Mouse (Mus musculus): Measurements from ENCODE around the gene Sorl1. TPM values are rescaled to one million over a fixed set of nuclear protein-coding genes. Genes with fewer than 3 reads are reported as not detected.

Sorl1 gene
- polyA plus RNA-seq, 1 experiment from 2014 or later, result 9.3 TPM

DNA sequence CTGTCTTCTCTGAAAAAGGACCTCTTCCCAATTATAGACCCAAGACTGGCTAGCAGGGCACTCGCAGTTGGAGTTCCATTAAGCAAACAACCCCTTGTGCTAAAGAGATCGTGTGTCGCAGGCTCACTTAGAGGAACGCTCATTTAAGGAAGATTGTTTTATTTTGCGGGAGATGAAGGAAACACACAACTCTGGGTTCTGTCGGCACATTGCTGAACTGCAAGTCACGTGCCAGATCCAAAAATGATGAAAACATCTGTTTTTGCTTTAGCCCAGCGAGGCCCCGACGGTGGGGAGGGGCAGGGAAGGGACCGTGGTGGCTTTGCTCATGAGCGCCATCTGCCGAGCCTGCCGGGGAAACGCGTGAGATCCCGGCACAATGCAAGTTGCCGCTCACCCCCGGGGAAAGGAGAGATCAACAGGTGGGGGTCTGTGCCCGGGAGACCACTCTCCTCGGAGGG, 173.1 kb downstream of the Sorl1 start:
- H3K9me3 ChIP-seq (ENCODE audit: control insufficient read depth, low read length), result no peaks in the 10 kb centered on the region
- peak; percentile 97 for DNase-seq (ENCODE audit: low spot score)
- ATAC-seq (ENCODE audit: low read depth), result peak; percentile 81
- H3K27ac ChIP-seq (replicated peaks; ENCODE audit: low read depth, low read length), result peak overlapping the region; percentile 97
- peak overlapping the region; percentile 46 for H3K4me3 ChIP-seq (ENCODE audit: low read depth, low read length)
- peak overlapping the region; percentile 77 for H3K9ac ChIP-seq (ENCODE audit: low read depth, low read length)
- H3K36me3 ChIP-seq (ENCODE audit: control insufficient read depth, insufficient read depth, low read length), result no peaks in the 10 kb centered on the region
- WGBS, result under 1% methylated on average over 21 of the region's 21 CpGs
- peak overlapping the region; percentile 82 for H3K4me2 ChIP-seq (ENCODE audit: low read depth, low read length)
- no peaks in the 10 kb centered on the region for H3K27me3 ChIP-seq (replicated peaks; ENCODE audit: control insufficient read depth, insufficient read depth, low read length)
- H3K4me1 ChIP-seq (ENCODE audit: control insufficient read depth, insufficient read depth, low read length), result peaks cover 32% of the 10 kb centered on the region

- Histone ChIP-seq H3K4me1 (ENCODE audit: control insufficient read depth, insufficient read depth, low read length) (peaks cover 32% of the 10 kb centered on the region), H3K27ac (replicated peaks; ENCODE audit: low read depth, low read length) (peak overlapping the region; percentile 97), H3K27me3 (replicated peaks; ENCODE audit: control insufficient read depth, insufficient read depth, low read length) (no peaks in the 10 kb centered on the region), H3K9me3 (ENCODE audit: control insufficient read depth, low read length) (no peaks in the 10 kb centered on the region), H3K9ac (ENCODE audit: low read depth, low read length) (peak overlapping the region; percentile 77), H3K4me2 (ENCODE audit: low read depth, low read length) (peak overlapping the region; percentile 82), H3K36me3 (ENCODE audit: control insufficient read depth, insufficient read depth, low read length) (no peaks in the 10 kb centered on the region), H3K4me3 (ENCODE audit: low read depth, low read length) (peak overlapping the region; percentile 46)
- ATAC-seq (ENCODE audit: low read depth), result peak; percentile 80
- peak; percentile 95 for DNase-seq (ENCODE audit: low spot score)
- WGBS, result 2% methylated on average over 34 of the region's 34 CpGs
Observed at GRCm38 (mm10) chr9:41950109-41950990, 173.7 kb downstream of the Sorl1 start.

DNA sequence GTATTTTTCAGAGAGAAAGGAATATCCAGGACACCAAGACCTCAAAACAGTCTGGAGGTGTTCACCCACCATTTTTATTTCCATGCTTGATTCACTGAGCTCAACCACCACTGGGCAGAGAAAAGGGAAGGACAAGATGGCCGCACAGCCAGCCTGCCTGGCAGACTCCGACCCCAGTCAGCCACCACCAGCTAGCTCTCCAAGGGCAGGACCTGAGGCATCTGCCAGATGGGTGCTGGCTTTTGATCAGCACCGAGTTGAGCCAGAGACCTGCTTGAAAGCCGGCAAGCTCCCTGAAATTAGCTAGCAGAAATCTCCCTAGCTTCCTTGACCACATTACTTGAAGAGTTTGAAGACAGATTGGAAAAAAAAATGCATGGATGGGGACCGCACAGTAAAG, 174.6 kb downstream of the Sorl1 start:
- Histone ChIP-seq H3K27ac (replicated peaks; ENCODE audit: low read depth, low read length) (peak overlapping the region; percentile 97), H3K9ac (ENCODE audit: low read depth, low read length) (0 out of 2 replicates have a peak overlapping the region, but pooled peaks have one; percentile 77), H3K9me3 (ENCODE audit: control insufficient read depth, low read length) (no peaks in the 10 kb centered on the region), H3K36me3 (ENCODE audit: control insufficient read depth, insufficient read depth, low read length) (no peaks in the 10 kb centered on the region), H3K4me2 (ENCODE audit: low read depth, low read length) (peak overlapping the region; percentile 82; the same call in 1 of the 2 replicates), H3K27me3 (replicated peaks; ENCODE audit: control insufficient read depth, insufficient read depth, low read length) (no peaks in the 10 kb centered on the region), H3K4me3 (ENCODE audit: low read depth, low read length) (no peak overlapping the region), H3K4me1 (ENCODE audit: control insufficient read depth, insufficient read depth, low read length) (peaks cover 32% of the 10 kb centered on the region)
- 46% methylated on average over 5 of the region's 5 CpGs for WGBS
- DNase-seq (ENCODE audit: low spot score) (no peak), ATAC-seq (ENCODE audit: low read depth) (no peak)

GRCm38 (mm10) chr9:41944964-41945363, 179.1 kb downstream of the Sorl1 start:
- Histone ChIP-seq H3K4me3 (ENCODE audit: low read depth, low read length) (no peak overlapping the region), H3K27me3 (replicated peaks; ENCODE audit: control insufficient read depth, insufficient read depth, low read length) (no peaks in the 10 kb centered on the region), H3K9ac (ENCODE audit: low read depth, low read length) (no peak overlapping the region), H3K27ac (replicated peaks; ENCODE audit: low read depth, low read length) (no peak overlapping the region), H3K36me3 (ENCODE audit: control insufficient read depth, insufficient read depth, low read length) (no peaks in the 10 kb centered on the region), H3K4me1 (ENCODE audit: control insufficient read depth, insufficient read depth, low read length) (peaks cover 24% of the 10 kb centered on the region), H3K4me2 (ENCODE audit: low read depth, low read length) (no peak overlapping the region), H3K9me3 (ENCODE audit: control insufficient read depth, low read length) (no peaks in the 10 kb centered on the region)
- DNase-seq (ENCODE audit: low spot score), result no peak
- ATAC-seq (ENCODE audit: low read depth), result no peak
- WGBS, result 88% methylated on average over 7 of the region's 7 CpGs

DNA sequence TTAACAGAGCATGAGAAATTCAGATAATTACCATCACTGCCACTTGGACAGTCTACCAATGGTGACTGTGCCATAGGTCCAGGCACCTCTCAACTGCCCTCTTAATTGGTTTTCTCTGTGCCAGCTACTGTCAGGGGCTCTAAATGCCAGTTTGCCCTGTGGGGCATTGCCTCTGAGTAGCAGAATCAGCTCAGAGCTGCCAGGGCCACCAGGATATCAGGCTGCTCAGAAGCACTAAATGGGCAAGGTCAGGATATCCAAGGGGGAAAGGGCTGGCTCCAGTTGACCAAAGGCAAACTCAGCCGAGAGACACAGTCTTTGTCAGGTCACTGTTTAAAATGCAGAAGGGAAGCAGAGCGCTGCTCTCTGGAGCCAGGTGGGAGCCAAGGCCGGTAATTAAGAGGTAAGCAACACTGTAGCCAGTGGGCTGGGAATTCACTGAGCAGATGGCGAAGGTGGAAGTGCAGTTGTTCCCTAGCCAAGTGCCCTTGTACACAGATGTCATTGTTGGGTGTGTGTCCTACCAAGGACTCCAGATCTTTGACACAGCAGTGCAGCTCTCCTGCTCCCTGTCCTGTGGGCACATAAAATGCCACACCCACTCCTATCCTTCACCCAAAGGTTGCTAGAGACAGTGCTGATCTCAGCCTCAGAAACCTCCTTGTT, 181.0 kb downstream of the Sorl1 start:
- no peaks in the 10 kb centered on the region for H3K27me3 ChIP-seq (replicated peaks; ENCODE audit: control insufficient read depth, insufficient read depth, low read length)
- ATAC-seq (ENCODE audit: low read depth) (peak; percentile 30; the same call in 1 of the 2 replicates), DNase-seq (ENCODE audit: low spot score) (no peak)
- H3K36me3 ChIP-seq (ENCODE audit: control insufficient read depth, insufficient read depth, low read length), result no peaks in the 10 kb centered on the region
- WGBS, result 75% methylated on average over 4 of the region's 4 CpGs
- no peak overlapping the region for H3K27ac ChIP-seq (replicated peaks; ENCODE audit: low read depth, low read length)
- no peak overlapping the region for H3K9ac ChIP-seq (ENCODE audit: low read depth, low read length)
- H3K4me2 ChIP-seq (ENCODE audit: low read depth, low read length), result no peak overlapping the region
- H3K4me1 ChIP-seq (ENCODE audit: control insufficient read depth, insufficient read depth, low read length), result peaks cover 30% of the 10 kb centered on the region
- no peak overlapping the region for H3K4me3 ChIP-seq (ENCODE audit: low read depth, low read length)
- H3K9me3 ChIP-seq (ENCODE audit: control insufficient read depth, low read length), result no peaks in the 10 kb centered on the region

GRCm38 (mm10) chr9:41940311-41940853, 183.7 kb downstream of the Sorl1 start:
- Histone ChIP-seq H3K4me2 (ENCODE audit: low read depth, low read length) (no peak overlapping the region), H3K27ac (replicated peaks; ENCODE audit: low read depth, low read length) (no peak overlapping the region; the same call in 1 of the 2 replicates), H3K9ac (ENCODE audit: low read depth, low read length) (no peak overlapping the region), H3K27me3 (replicated peaks; ENCODE audit: control insufficient read depth, insufficient read depth, low read length) (no peaks in the 10 kb centered on the region), H3K36me3 (ENCODE audit: control insufficient read depth, insufficient read depth, low read length) (no peaks in the 10 kb centered on the region), H3K9me3 (ENCODE audit: control insufficient read depth, low read length) (no peaks in the 10 kb centered on the region), H3K4me3 (ENCODE audit: low read depth, low read length) (no peak overlapping the region), H3K4me1 (ENCODE audit: control insufficient read depth, insufficient read depth, low read length) (peaks cover 48% of the 10 kb centered on the region)
- 68% methylated on average over 10 of the region's 10 CpGs for WGBS
- ATAC-seq (ENCODE audit: low read depth) (no peak), DNase-seq (ENCODE audit: low spot score) (peak; percentile 65)

- Histone ChIP-seq H3K4me3 (ENCODE audit: low read depth, low read length) (no peak overlapping the region), H3K4me2 (ENCODE audit: low read depth, low read length) (peak overlapping the region; percentile 21; the same call in 1 of the 2 replicates)
Observed at GRCm38 (mm10) chr9:41938449-41938848, 185.6 kb downstream of the Sorl1 start.

GRCm38 (mm10) chr9:41937967-41938348, 186.1 kb downstream of the Sorl1 start:
- peak; percentile 96 for DNase-seq (ENCODE audit: low spot score)
- peak overlapping the region; percentile 93 for H3K27ac ChIP-seq (replicated peaks; ENCODE audit: low read depth, low read length)
- WGBS, result 9% methylated on average over 3 of the region's 3 CpGs
- H3K4me3 ChIP-seq (ENCODE audit: low read depth, low read length), result no peak overlapping the region
- ATAC-seq (ENCODE audit: low read depth), result peak; percentile 65
- H3K9me3 ChIP-seq (ENCODE audit: control insufficient read depth, low read length), result no peaks in the 10 kb centered on the region
- peaks cover 61% of the 10 kb centered on the region for H3K4me1 ChIP-seq (ENCODE audit: control insufficient read depth, insufficient read depth, low read length)
- no peak overlapping the region for H3K4me2 ChIP-seq (ENCODE audit: low read depth, low read length)
- H3K9ac ChIP-seq (ENCODE audit: low read depth, low read length), result no peak overlapping the region
- H3K36me3 ChIP-seq (ENCODE audit: control insufficient read depth, insufficient read depth, low read length), result no peaks in the 10 kb centered on the region
- no peaks in the 10 kb centered on the region for H3K27me3 ChIP-seq (replicated peaks; ENCODE audit: control insufficient read depth, insufficient read depth, low read length)

More at GRCm38 (mm10) chr9:41938449-41938848, 185.6 kb downstream of the Sorl1 start:
- Histone ChIP-seq H3K27ac (replicated peaks; ENCODE audit: low read depth, low read length) (peak overlapping the region; percentile 93), H3K4me1 (ENCODE audit: control insufficient read depth, insufficient read depth, low read length) (peaks cover 64% of the 10 kb centered on the region), H3K9ac (ENCODE audit: low read depth, low read length) (no peak overlapping the region), H3K36me3 (ENCODE audit: control insufficient read depth, insufficient read depth, low read length) (no peaks in the 10 kb centered on the region), H3K27me3 (replicated peaks; ENCODE audit: control insufficient read depth, insufficient read depth, low read length) (no peaks in the 10 kb centered on the region), H3K9me3 (ENCODE audit: control insufficient read depth, low read length) (no peaks in the 10 kb centered on the region)
- DNase-seq (ENCODE audit: low spot score), result peak; percentile 72
- no peak for ATAC-seq (ENCODE audit: low read depth)
- 21% methylated on average over 8 of the region's 8 CpGs for whole genome bisulfite sequencing
